Mouse (Mus musculus): ENCODE data around the gene Med19. TPM values are rescaled to one million over a fixed set of nuclear protein-coding genes. Genes with fewer than 3 reads are reported as not detected.
A peak's percentile ranks its signal among the peaks of the same experiment; 100 is the strongest.
"Not testable (repeated sequence)": the region's sequence is repeated elsewhere in the genome, so short reads cannot be mapped to it uniquely, and the experiment has no call there.

The Med19 gene
- polyA plus RNA-seq, 1 experiment from 2014 or later = 26.6 TPM

- H3K4me2 ChIP-seq (ENCODE audit: low read length) = no peak overlapping the region; the same call in 1 of the 2 replicates
- H3K27ac ChIP-seq (replicated peaks in 1 of 2; ENCODE audit: control insufficient read depth in 1 of 2, insufficient read depth in 1 of 2, low read depth in 2 of 2, low read length in 2 of 2) = no peak overlapping the region
- H3K4me1 ChIP-seq (ENCODE audit: control insufficient read depth in 2 of 2, insufficient read depth in 2 of 2, low read length in 2 of 2) = peaks cover 2 to 17% of the 10 kb centered on the region in 2 experiments; a peak in 3 of 4 replicates
- no peak overlapping the region for H3K4me3 ChIP-seq (ENCODE audit: control insufficient read depth in 1 of 2, insufficient read depth in 1 of 2, low read depth in 1 of 2, low read length in 2 of 2)
- H3K9me3 ChIP-seq (ENCODE audit: control insufficient read depth, low read length) = no peaks in the 10 kb centered on the region
- no peak overlapping the region; the same call in 1 of the 2 replicates for H3K9ac ChIP-seq (ENCODE audit: low read length)
- no peaks in the 10 kb centered on the region for H3K27me3 ChIP-seq (ENCODE audit: control insufficient read depth, insufficient read depth, low read length)
- WGBS = 89% methylated on average over 10 of the region's 10 CpGs
- H3K36me3 ChIP-seq (ENCODE audit: control insufficient read depth, insufficient read depth, low read length) = peaks cover 32% of the 10 kb centered on the region
- ATAC-seq (ENCODE audit: insufficient number of reproducible peaks, insufficient read depth, low FRiP score, low read depth) = no peak
These were observed 47.6 kb downstream of the Med19 start for GRCm38 (mm10) chr2:84725770-84726169.

DNA sequence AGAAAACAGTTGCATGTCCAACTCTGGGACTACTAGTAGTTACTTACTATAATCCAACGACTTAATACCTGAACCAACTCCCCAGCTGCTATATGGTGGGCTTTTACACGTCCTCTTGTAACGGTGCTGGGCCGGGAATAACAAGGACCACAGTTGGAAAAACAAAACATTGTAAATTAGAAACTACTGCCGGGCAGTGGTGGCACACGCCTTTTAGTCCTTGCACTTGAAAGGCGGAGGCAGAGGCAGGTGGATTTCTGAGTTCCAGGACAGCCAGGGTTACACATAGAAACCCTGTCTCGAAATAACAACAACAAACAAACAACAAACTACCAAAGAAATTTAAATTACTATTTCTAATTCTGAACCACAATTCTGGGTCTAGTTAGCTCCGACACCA is 48.5 kb downstream of the Med19 start:
- no peak for ATAC-seq (ENCODE audit: insufficient number of reproducible peaks, insufficient read depth, low FRiP score, low read depth)

DNA sequence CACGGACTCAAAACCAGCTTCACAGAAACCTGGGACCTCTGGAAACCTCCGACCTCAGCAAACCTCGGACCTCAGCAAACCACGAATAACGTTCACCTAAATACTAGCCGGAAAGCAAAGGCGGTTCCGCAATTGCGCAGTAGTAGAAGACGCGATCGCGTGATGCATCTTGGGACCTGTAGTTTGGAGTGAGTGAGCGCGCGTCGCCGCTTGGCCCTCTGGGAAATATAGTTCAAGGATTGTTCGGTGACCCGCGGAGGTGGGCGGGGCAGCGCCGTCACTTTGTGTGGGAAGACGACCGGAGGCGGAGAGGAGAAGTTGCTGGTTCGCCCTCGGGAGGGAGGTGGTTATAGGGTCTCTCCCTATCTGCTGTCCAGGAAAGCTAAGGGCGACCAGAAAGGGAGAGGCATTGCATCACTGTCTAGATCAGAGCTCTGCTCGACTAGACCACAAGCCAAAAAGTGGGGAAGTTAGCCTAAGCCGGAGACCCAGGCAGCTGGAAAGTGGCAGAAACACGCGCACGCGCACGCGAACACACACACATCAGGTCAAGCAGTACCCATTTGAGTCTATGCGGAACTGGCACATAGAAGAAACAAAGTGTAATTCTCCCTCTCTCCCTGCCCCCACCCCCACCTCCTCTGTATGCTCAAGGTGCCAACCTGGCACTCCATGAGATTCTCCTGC is 49.1 kb downstream of the Med19 start, which contains the start of gene Clp1:
Gene Clp1, minus strand, starts transcription at position 179 of the 687 bp plus-strand sequence.
- no peaks in the 10 kb centered on the region for H3K9me3 ChIP-seq (ENCODE audit: control insufficient read depth, low read length)
- no peaks in the 10 kb centered on the region for H3K27me3 ChIP-seq (ENCODE audit: control insufficient read depth, insufficient read depth, low read length)
- H3K4me2 ChIP-seq (ENCODE audit: low read length) = peak within 1 kb of the TSS; percentile 96
- peaks cover 2 to 17% of the 10 kb centered on the region in 2 experiments; a peak in 3 of 4 replicates for H3K4me1 ChIP-seq (ENCODE audit: control insufficient read depth in 2 of 2, insufficient read depth in 2 of 2, low read length in 2 of 2)
- peak; percentile 96 for ATAC-seq (ENCODE audit: insufficient number of reproducible peaks, insufficient read depth, low FRiP score, low read depth)
- H3K9ac ChIP-seq (ENCODE audit: low read length) = peak within 1 kb of the TSS; percentile 81
- H3K4me3 ChIP-seq (ENCODE audit: control insufficient read depth in 1 of 2, insufficient read depth in 1 of 2, low read depth in 1 of 2, low read length in 2 of 2) = peak within 1 kb of the TSS; percentile 66 to 71
- H3K36me3 ChIP-seq (ENCODE audit: control insufficient read depth, insufficient read depth, low read length) = peaks cover 32% of the 10 kb centered on the region
- peak within 1 kb of the TSS; percentile 86 to 90 for H3K27ac ChIP-seq (replicated peaks in 1 of 2; ENCODE audit: control insufficient read depth in 1 of 2, insufficient read depth in 1 of 2, low read depth in 2 of 2, low read length in 2 of 2)
- WGBS = under 1% methylated on average over 39 of the region's 39 CpGs

More for the DNA sequence above, 48.5 kb downstream of the Med19 start:
- Histone ChIP-seq H3K36me3 (ENCODE audit: control insufficient read depth, insufficient read depth, low read length) (peaks cover 32% of the 10 kb centered on the region), H3K9ac (ENCODE audit: low read length) (peak overlapping the region; percentile 81), H3K27ac (replicated peaks in 1 of 2; ENCODE audit: control insufficient read depth in 1 of 2, insufficient read depth in 1 of 2, low read depth in 2 of 2, low read length in 2 of 2) (peak overlapping the region in 1 of 2 experiments; percentile 90; a peak in 1 of 4 replicates), H3K9me3 (ENCODE audit: control insufficient read depth, low read length) (no peaks in the 10 kb centered on the region), H3K4me2 (ENCODE audit: low read length) (peak overlapping the region; percentile 96), H3K4me3 (ENCODE audit: control insufficient read depth in 1 of 2, insufficient read depth in 1 of 2, low read depth in 1 of 2, low read length in 2 of 2) (peak overlapping the region; percentile 61 to 71), H3K27me3 (ENCODE audit: control insufficient read depth, insufficient read depth, low read length) (no peaks in the 10 kb centered on the region), H3K4me1 (ENCODE audit: control insufficient read depth in 2 of 2, insufficient read depth in 2 of 2, low read length in 2 of 2) (peaks cover 2 to 17% of the 10 kb centered on the region in 2 experiments; a peak in 3 of 4 replicates)
- 3% methylated on average over 9 of the region's 9 CpGs for WGBS

- H3K9me3 ChIP-seq (ENCODE audit: control insufficient read depth, low read length); H3K9ac ChIP-seq (ENCODE audit: low read length); H3K4me3 ChIP-seq (ENCODE audit: control insufficient read depth in 1 of 2, insufficient read depth in 1 of 2, low read depth in 1 of 2, low read length in 2 of 2); H3K27me3 ChIP-seq (ENCODE audit: control insufficient read depth, insufficient read depth, low read length); H3K27ac ChIP-seq (replicated peaks in 1 of 2; ENCODE audit: control insufficient read depth in 1 of 2, insufficient read depth in 1 of 2, low read depth in 2 of 2, low read length in 2 of 2); H3K4me2 ChIP-seq (ENCODE audit: low read length); ATAC-seq (ENCODE audit: insufficient number of reproducible peaks, insufficient read depth, low FRiP score, low read depth): not testable (repeated sequence)
- peaks cover 28% of the 10 kb centered on the region for H3K36me3 ChIP-seq (ENCODE audit: control insufficient read depth, insufficient read depth, low read length)
- peaks cover 2 to 17% of the 10 kb centered on the region in 2 experiments; a peak in 3 of 4 replicates for H3K4me1 ChIP-seq (ENCODE audit: control insufficient read depth in 2 of 2, insufficient read depth in 2 of 2, low read length in 2 of 2)
- 78% methylated on average over 5 of the region's 5 CpGs for WGBS
These were observed 50.0 kb downstream of the Med19 start for GRCm38 (mm10) chr2:84728191-84728590.

DNA sequence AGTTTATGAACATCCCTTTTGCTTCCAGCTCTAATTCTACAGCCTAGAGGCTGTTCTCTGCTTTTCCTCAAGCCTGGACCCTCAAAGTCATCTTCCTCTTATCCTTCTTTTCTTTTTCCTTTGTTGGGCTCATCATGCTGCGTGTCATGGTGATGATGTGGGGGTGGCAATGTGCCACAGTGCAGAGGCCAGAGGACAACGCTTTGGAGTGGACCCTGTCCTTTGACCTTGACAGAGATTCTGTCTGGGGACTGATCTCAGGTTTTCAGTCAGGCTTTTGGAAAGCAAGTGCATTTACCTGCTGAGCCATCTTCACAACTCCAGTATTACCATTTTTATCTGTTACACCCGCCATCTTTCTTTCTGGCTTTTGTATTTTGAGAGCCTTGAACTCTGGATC is 53.0 kb downstream of the Med19 start:
- WGBS = 78% methylated on average over 3 of the region's 3 CpGs
- H3K9ac ChIP-seq (ENCODE audit: low read length) = no peak overlapping the region
- no peak overlapping the region for H3K27ac ChIP-seq (replicated peaks in 1 of 2; ENCODE audit: control insufficient read depth in 1 of 2, insufficient read depth in 1 of 2, low read depth in 2 of 2, low read length in 2 of 2)
- no peak overlapping the region for H3K4me3 ChIP-seq (ENCODE audit: control insufficient read depth in 1 of 2, insufficient read depth in 1 of 2, low read depth in 1 of 2, low read length in 2 of 2)
- H3K4me2 ChIP-seq (ENCODE audit: low read length) = no peak overlapping the region
- H3K9me3 ChIP-seq (ENCODE audit: control insufficient read depth, low read length) = no peaks in the 10 kb centered on the region
- H3K27me3 ChIP-seq (ENCODE audit: control insufficient read depth, insufficient read depth, low read length) = no peaks in the 10 kb centered on the region
- peaks cover 14 to 25% of the 10 kb centered on the region in 2 experiments for H3K4me1 ChIP-seq (ENCODE audit: control insufficient read depth in 2 of 2, insufficient read depth in 2 of 2, low read length in 2 of 2)
- ATAC-seq (ENCODE audit: insufficient number of reproducible peaks, insufficient read depth, low FRiP score, low read depth) = no peak
- H3K36me3 ChIP-seq (ENCODE audit: control insufficient read depth, insufficient read depth, low read length) = no peaks in the 10 kb centered on the region

DNA sequence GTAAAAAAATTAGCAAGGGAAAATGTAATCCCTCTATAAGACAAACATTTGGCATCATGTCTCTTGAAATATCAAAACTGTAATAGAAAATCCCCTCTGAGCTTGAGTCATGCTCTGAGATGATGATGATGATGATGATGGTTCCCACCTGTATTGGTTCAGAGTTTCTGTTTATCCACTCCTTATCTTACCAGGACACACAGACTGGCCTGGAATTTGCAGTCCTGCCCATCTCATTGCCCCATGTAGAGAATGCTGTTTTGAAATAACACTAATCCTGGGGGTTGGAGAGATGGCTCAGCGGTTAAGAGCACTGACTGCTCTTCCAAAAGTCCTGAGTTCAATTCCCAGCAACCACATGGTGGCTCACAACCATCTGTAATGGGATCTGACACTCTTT is 54.2 kb downstream of the Med19 start:
- ATAC-seq (ENCODE audit: insufficient number of reproducible peaks, insufficient read depth, low FRiP score, low read depth) = no peak
- no peaks in the 10 kb centered on the region for H3K27me3 ChIP-seq (ENCODE audit: control insufficient read depth, insufficient read depth, low read length)
- peaks cover 21 to 29% of the 10 kb centered on the region in 2 experiments for H3K4me1 ChIP-seq (ENCODE audit: control insufficient read depth in 2 of 2, insufficient read depth in 2 of 2, low read length in 2 of 2)
- H3K4me2 ChIP-seq (ENCODE audit: low read length) = no peak overlapping the region
- H3K27ac ChIP-seq (replicated peaks in 1 of 2; ENCODE audit: control insufficient read depth in 1 of 2, insufficient read depth in 1 of 2, low read depth in 2 of 2, low read length in 2 of 2) = no peak overlapping the region
- no peak overlapping the region for H3K4me3 ChIP-seq (ENCODE audit: control insufficient read depth in 1 of 2, insufficient read depth in 1 of 2, low read depth in 1 of 2, low read length in 2 of 2)
- H3K36me3 ChIP-seq (ENCODE audit: control insufficient read depth, insufficient read depth, low read length) = no peaks in the 10 kb centered on the region
- no peaks in the 10 kb centered on the region for H3K9me3 ChIP-seq (ENCODE audit: control insufficient read depth, low read length)
- 53% methylated on average over 1 of the region's 1 CpGs for WGBS
- no peak overlapping the region for H3K9ac ChIP-seq (ENCODE audit: low read length)

- 5% methylated on average over 8 of the region's 8 CpGs for WGBS
- Histone ChIP-seq H3K4me1 (ENCODE audit: control insufficient read depth in 2 of 2, insufficient read depth in 2 of 2, low read length in 2 of 2) (peaks cover 31 to 40% of the 10 kb centered on the region in 2 experiments), H3K27me3 (ENCODE audit: control insufficient read depth, insufficient read depth, low read length) (no peaks in the 10 kb centered on the region), H3K9me3 (ENCODE audit: control insufficient read depth, low read length) (no peaks in the 10 kb centered on the region), H3K4me3 (ENCODE audit: control insufficient read depth in 1 of 2, insufficient read depth in 1 of 2, low read depth in 1 of 2, low read length in 2 of 2) (peak within 1 kb of the TSS; percentile 47 to 53), H3K4me2 (ENCODE audit: low read length) (peak within 1 kb of the TSS; percentile 73), H3K9ac (ENCODE audit: low read length) (peak within 1 kb of the TSS; percentile 69), H3K27ac (replicated peaks in 1 of 2; ENCODE audit: control insufficient read depth in 1 of 2, insufficient read depth in 1 of 2, low read depth in 2 of 2, low read length in 2 of 2) (no peak within 1 kb of the TSS), H3K36me3 (ENCODE audit: control insufficient read depth, insufficient read depth, low read length) (no peaks in the 10 kb centered on the region)
- ATAC-seq (ENCODE audit: insufficient number of reproducible peaks, insufficient read depth, low FRiP score, low read depth) = peak; percentile 29; the same call in 1 of the 2 replicates
These were observed 55.5 kb downstream of the Med19 start, which contains the start of gene Ypel4 for GRCm38 (mm10) chr2:84733579-84734300. TSS of gene Ypel4 (plus strand) at chr2:84734058.

All from heart, embryonic 14.5 days (tissue).